Mouse (Mus musculus) WW6 (cell line): ENCODE results near the gene Samd4.

ENCODE experiments used
- DNase-seq: peaks from one replicate; pipeline ENCODE4 v3.0.0-alpha.2; 2013; ENCODE audit warnings: low read depth, low spot score

Gene Samd4

DNA sequence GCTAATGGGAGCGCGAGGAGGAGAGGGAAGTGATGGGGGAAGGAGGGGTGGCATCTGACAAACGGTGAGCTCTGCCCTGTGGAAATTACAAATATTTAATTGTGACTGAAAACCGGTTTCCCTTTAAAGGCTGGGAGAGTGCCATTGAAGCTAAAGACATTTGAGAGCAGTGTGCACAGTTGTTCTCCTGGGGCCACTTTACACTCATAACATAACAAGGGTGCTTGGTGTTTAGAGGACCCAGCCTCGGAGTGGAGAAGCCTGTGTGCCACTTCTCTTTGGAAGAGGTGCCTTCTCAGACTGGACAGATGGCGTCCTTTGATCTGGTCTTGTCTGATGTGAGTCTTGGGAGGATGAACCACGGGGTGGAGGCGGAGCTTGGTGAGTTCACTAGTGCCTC lies 26.2 kb downstream of the Samd4 start:
- no peak for DNase-seq

DNA sequence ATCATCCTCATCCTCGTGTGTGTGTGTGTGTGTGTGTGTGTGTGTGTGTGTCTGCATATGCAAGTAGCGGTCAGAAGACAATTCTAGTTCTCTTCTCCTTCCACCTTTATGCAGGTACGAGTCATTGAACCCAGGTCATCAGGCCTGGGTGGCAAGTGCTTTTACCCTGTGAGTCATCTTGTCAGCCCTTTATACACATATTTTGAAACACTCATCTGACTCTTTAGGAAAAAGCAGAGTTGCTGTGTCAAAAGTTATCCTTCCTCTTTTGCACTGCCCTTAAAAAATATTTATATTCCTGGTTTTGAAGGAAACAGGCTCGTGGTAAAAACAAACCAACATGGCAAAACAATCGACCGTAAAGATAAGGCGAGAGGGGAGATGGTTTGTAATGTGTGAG lies 29.8 kb downstream of the Samd4 start:
- DNase-seq, result no peak

DNA sequence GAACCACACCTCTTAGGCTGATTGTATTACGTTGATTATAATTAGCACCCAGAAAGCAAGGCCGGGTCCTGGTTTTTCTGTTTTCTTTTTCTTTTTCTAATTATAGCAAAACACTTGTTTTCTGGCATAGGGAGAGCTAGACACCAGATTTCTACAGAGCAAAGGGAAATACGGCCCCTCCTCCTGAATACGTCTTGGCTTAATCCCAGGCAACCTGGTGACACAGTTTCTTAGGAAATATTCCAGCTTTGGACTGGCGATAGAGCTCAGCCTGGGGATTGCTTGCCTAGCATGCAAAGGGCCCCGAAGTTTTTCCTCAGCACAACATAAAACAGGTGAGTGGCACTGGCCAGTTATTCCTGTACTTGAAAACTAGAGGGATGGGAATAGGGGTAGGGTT lies 31.7 kb downstream of the Samd4 start:
- DNase-seq, result no peak

DNA sequence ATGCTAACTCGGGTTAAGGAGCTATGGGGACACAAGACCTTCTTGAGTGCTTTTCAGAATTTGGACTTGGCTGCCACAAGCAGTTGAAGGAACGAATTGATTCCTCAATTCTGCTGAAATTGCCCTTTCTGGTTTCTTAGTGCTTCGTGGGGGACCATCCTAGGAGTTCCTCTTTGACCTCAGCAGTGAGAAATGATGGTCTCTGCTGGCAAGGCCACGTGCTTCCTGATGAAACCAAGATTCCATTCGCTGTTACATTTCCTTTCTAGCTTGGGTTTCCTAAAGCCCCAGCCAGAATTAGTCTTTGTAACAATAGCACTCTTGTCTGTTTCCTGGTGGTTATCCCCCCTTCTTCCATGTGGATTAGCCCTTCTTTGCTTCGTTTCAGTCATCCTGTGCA lies 32.9 kb downstream of the Samd4 start:
- no peak for DNase-seq

DNA sequence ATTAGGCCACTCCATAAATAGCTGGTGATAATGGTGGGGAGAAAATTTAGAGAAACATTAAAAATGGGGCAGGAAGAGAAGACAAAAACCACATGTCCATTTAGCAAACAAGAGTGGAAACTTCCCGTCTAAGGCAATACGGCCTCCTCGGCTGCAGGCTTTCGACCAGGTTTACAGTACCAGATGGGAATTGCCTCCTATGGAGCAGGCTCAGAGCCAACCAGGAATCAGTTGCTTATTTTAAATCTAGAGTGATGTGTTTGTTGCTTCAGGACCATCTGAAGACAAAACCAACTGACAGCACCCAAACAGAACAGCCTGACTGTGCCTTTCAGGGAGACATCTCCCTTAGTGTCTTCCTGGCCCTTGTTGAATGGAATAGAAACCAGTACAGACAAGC lies 33.9 kb downstream of the Samd4 start:
- DNase-seq, result no peak

DNA sequence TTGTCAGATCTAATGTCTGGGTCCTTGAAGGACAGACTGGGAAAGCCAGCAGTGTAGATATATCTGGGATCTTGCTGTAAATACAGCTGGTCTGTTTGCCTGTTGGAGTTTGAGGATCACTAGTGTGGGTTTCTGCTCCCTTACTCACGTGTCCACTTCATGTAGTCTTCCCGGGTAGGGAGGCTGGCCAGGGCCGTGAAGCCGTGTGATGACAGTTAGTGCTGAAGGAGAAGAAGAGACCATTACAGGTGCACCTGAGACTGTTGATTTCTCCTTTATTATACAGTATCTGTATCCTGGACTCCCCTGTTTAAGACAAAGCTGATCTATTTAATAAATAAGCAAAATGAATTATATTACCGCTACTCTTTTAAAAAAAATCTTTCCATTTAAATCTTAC lies 34.5 kb downstream of the Samd4 start:
- no peak for DNase-seq

DNA sequence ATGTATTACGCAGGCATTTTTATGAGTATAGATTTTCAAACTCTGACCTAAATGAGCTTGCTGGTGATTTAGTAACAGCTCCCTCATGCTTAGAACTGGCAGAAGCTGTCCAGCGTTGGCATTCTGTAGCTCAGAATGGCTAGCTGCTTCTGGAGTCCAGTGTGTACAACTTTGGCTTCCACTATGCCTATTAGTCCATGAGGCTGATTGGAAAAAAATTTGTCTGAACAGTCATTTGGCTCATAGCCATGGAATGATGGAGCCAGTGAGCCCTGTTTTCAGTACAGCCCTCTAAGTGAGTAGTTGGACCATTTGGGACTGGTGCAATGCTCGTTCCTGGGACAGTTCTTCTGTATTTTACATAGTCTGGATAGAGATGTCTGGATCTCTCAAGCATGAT lies 34.9 kb downstream of the Samd4 start:
- DNase-seq, result no peak

DNA sequence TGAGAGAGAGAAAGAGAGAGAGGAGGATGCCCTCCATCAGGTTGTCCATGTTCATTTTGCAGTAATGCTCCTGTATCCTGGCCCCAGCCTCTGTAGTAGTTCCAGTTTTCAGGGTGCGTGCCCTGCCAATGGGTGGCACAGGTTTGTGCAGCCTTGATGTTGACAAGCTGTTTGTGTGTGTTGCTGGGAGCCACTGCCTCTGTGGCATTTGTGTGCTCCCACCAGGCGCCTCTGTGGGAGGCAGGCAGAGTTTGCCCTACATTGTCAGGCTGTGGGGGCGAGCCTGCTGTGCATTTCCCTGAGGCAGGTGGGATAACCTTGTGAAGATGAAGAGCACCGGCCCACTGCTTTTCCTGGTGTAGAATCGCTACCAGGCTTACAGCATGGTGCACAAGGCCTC lies 37.8 kb downstream of the Samd4 start:
- DNase-seq, result no peak

DNA sequence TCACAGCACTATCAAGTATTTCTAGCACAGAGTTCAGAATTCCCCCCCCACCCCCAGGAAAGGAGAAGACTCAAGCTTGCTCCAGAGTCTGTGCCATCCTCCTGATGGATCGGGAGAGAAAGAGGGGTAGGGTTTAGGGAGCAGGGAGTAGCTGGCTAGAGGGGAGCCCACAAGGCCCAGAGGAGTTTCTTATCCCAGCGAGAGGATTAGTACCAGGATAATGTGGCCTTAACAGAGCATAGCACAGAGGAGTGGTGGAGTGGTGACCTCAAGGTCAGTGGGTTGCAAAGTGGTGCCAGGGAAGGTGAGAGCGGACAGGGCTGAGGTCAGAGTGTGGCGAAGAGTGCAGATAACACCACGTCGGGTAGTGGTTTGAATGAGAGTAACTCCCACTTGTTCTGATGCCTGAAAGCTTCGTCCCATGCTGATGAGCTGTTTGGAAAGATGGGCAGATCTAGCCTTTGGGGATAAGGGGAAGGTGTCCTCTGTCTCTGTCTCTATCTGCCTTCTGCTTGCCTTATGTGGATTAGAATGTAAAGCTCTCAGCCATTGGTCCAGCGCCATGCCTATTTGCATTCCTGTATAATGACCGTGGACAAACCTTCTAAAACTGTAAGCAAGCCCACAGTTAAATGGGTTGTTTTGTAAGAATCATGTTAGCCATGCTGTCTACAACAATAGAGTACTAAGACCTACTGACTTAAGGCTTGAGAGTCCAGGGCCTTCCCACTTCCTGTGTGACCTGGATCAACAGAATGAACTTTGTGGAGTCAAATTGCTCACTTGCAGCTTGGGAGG lies 38.7 kb downstream of the Samd4 start:
- DNase-seq, result no peak

DNA sequence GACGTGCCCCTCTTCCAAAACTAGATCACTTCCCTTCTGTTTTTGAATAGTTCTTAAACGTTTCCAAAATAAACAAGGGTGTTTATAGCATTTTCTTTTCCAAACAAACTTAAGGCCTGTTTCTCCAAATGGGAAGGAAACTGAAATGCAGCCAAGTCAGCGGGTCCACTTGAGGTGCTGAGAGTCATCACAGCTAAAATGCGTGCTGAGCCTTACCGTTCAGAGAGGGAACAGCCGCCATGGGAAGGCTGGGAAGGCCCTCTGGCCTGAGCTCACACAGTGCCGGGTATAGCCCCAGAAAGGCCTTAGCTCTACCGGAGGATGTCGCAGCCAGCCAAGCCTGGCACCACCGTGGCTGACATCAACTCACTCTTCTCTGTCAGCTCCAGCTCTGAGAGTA lies 41.3 kb downstream of the Samd4 start:
- no peak for DNase-seq

DNA sequence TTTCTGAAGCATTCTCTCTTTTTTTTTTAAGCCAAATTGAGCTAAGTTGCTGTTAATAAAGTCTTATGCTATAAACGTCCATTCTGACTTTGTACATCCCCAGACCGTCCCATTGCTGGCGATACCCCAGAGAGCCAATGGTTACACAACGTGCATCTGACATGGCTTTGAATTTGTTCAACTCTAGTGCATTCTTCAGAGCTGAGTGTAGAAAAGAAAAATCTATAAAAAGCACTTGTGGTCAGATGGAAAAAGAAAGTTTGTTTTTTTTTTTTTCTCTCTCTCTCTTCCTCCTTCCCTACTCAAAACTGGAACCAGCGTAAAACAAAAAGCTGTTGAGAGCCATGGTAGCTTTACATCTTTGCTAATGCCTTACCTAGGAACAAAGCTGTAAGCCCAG lies 41.8 kb downstream of the Samd4 start:
- no peak for DNase-seq

DNA sequence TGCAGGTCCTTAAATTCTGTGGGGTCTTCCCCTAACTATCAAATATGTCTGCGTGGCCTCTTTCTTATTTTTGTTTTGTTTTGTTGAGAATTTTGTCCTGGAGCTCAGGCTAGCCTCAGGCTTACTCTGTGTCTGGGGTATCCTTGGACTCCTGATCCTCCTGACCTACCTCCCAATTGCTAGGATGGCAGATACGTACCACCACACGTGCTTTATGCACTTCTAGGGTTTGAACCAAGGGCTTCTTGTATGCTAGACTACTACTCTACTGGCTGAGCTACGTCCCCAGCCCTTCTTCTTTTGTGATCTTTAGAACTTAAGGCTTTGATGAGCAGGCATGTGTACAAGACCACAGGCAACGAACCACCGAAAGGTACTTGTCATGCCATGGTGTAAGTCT lies 45.9 kb downstream of the Samd4 start:
- DNase-seq, result no peak

DNA sequence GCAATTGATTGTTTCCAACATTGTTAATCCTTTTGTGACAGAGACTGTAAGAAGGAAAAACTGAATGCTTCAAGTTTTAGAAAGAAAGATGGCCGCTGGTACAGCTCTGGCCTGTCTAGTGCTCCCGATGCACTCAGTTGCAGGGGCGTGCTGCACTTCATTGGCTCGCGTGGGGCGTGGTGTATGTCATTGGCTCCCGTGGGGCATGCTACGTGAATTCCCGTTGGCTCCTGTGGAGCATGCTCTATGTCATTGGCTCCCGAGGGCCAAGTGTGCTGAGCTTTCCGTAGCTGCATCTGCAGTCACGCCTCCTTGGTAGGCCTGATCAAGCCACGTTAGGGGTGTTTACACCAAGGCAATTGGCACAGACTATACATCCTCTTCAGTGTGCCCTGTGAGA lies 49.5 kb downstream of the Samd4 start:
- no peak for DNase-seq

DNA sequence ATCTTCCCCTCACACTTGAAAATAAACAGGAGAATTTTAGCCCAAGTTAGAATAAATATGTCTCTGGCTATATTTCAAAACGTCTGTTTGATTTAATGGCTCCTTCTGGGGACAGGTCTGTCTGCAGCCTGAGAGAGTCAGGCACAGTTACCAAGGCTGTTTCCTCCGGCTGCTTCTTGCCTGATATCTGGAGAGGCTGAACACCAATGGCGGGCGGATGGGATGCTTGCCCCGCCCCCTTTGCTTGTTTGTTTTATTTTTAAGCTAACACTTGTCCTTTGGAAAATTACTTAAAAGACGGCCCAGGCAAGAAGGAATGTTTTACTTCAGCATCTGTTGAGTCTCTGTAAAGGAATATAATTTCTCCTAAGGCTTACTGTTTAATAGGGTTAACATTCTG lies 50.1 kb downstream of the Samd4 start:
- no peak for DNase-seq

DNA sequence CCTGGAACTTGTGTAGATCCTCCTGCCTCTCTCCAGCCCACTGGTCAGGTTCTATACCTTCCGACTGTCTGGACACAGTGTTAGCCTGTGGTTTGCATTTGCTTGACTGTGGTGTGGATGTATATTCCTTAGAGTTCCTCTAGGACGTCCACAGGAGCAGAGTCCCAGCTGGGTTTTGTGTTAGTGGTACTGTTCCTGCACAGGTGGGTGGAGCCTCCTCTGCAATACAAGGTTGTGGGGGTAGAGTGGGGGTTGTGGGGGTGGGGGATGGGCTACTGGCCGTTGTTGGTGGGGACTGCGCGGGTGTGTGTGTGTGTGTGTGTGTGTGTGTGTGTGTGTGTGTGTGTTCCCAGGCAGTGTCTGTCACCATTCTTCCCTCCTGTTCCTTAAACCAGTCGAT lies 58.4 kb downstream of the Samd4 start:
- no peak for DNase-seq

DNA sequence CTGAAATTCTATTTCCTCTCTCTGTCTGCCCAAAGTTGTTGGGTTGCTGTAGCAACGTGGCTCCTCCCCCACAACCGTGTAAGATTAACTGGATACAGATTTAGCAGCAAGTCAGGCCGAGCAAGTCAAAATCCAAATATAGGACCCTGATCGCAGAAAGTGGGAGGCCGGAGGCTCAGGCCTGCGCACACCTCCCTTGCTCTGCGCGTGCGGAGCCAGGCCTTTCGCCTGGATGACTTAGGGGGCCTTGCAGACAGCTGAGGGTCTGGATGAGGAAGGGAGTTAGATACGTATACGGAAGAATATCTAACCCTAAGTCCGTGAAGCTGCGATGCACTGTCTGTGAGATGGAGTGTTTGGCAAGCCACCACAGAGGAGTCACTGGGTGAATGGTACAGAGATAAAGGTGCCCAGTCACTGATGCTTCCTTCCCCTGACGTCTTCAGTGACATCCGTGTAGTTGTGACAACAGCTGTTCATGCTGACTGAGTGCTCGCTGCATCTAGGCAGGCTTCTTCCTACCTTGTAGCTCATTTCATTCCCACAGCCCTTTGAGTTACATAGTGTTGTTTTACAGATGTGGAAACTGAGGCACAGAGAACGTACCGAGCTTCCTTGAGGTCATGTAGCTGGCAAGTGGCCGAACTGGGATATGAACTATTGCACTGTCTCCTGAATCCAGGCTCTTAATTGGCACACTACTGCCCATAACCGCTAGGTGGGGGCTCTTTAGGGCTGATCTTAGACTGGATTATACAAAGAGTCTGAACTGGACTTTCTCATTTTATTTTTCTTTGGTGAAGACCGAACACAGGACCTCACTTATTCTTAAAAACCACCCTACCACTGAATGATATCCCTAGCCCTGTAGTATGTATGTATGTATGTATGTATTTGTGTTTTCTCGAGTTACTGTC lies 59.5 kb downstream of the Samd4 start:
- no peak for DNase-seq

DNA sequence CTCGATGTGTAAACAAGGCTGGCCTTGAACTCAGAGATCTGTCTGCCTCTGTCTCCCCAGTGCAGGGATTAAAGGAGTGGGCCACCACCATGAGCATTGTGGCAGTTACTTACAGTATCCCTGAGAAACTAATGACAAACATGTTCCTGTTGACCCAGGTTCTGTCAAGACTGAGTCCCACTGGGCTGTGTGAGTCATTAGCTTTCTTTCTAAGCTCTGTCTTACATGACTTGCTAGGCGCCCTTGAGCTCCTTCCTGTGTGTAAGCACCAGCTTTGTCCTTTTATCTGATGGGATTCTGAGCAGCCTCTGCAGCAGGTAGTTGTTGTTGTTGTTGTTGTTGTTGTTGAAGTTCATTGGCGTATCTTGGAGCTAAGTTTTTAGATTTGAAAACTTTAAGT lies 61.8 kb downstream of the Samd4 start:
- DNase-seq, result no peak

DNA sequence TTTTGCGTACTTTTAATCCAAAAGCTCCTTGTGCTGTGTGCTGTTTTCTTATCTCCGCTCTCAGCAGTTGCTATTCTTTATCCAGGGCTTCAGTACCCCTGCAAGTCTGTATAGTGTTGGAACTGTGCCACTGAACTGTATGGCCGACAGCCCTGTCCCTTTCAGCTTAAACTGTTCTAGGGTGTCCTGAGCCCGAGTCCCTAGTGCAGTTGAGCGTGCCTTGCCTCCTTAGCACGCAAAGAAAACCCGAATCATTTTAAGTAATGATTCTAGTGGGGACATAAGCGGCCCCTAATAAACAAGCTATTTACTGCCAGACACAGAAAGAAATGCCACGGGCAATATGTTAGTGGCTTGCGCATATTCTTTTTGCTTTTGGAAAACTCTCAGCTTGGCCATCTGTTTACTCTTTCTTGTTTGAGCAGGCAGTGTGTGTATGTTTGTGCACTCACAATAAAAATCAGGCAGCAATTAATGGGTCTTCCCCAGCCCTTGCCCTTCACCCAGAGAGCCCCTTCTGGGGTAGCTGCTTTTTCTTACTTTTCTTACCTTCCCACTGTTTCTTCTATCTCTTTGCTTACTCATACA lies 63.3 kb downstream of the Samd4 start:
- no peak for DNase-seq

DNA sequence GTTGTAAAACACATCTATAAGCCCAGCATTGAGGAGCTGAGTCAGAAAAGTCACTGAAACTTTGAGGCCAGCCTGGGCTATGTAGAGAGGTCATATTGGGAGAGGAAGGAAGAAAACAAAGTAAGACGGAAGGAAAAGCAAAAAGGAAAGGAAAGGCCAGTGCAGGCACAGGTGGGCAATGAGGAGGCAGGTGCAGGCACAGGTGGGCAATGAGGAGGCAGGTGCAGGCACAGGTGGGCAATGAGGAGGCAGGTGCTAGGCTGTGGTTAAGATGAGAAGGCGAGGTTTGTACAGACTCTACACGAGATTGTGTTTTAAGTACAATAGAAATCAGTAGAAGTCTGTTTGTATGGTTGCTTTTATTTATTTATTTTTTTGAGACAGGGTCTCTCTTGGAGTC lies 65.0 kb downstream of the Samd4 start:
- DNase-seq, result no peak

DNA sequence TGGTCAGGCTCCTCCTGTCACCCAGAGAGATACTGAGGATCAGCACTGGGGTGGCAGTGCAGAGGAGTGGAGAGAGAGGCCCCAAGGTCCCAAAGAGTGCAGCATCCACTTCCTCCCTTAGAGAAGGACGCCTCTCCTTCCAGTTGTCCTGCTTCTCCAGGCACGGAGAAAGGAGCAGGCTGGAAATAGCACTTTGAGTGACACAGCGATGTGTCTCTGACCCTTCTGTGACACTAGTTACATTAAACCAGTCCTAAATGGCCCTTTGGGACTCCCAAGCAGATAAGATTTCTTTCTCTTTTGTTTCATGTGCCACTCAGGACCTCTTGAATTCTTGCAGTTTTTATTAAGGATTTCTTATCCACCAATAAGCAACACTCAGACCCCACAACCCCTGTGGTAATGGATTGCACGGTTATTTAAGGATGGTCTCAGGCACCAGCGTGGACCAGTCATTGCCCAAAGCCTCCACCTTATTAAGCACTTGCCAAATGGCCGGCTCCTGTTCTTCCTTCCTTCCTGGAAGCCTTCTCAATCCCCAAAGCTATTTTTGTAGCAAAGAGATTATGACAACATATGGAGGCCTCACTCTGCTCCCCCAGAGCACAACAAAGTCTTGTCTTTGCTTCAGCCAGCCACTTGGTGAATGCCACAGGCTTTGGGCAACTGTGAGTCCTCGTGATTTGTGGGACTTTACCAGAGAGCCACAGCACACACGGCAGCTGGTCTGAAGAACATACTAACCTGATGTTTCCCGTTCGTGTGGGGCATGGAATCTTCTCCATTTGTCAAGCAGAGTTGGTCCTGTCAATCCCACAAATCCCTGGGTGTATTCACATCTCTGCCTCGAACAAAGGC lies 68.1 kb downstream of the Samd4 start:
- no peak for DNase-seq

DNA sequence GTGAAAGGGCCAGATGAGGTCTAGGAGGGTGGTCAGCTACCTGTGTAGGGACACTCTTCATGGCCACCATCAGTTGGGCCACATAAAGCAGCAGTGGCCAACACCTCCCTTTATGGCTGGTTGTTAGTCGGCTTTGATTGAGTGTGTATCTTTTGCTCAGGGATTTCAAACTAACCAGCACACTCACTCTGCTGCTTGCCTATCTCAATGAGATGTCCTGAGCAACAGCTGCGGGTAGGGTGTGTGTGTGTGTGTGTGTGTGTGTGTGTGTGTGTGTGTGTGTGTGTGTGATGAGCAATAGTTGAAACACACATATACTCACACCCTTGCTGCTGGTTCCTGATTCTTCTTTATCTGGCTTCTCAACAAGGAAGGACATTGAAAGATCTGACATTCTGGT lies 69.6 kb downstream of the Samd4 start:
- DNase-seq, result no peak

DNA sequence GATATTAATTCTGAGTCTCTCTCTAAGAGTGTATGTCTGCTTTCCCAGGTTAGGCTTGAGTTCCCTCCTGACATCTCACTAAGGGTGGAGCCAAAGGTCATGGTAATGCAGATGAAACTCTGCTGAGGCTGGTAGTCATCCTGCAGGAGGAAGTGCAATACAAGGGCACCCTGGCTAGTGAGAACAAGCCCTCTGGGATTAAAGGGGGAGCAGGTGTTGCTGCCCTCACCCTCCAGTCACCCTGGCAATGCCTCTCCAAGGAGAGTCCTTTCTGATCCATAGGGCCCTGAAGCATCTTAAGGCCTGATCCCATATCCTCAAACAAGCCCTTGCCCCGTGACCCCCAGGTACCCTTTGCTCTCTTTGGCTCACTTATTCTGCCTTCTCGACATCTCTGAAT lies 72.5 kb downstream of the Samd4 start:
- no peak for DNase-seq
